In genomic region chr5:147436491-147436890, GRCm38 (mm10) we compare ENCODE assay signal across 20 mouse cellular contexts. TPM values are rescaled to one million over a fixed set of nuclear protein-coding genes. Genes with fewer than 3 reads are reported as not detected.
DNase-seq lines count a peak whose midpoint lies in the region; ATAC-seq and TF ChIP-seq lines count a peak whose summit lies in the region.
"Had no signal": no experiment of that assay in that cellular context is flagged by ENCODE, and none has a peak within 500 bp of the region (broad histone marks: within the 10 kb centered on the region; RNA-seq: fewer than 3 reads in every experiment).

No protein-coding gene starts in this region.

- no peak for DNase-seq in cerebellum, adult 2 months
- no peak for DNase-seq in heart, adult 9 months (ENCODE audit: low spot score in 2 of 2)
- DNase-seq in liver, result no peak
- no peak for DNase-seq in liver, embryonic 14.5 days (ENCODE audit: low read depth in 3 of 3, low spot score in 3 of 3)
- no peak for DNase-seq in right cerebral cortex, postnatal 25 days
- DNase-seq: adrenal gland, adult 2 months; cerebellum, adult 8-10 months; left cerebral cortex, postnatal 4 days; lung, adult 2 months; right cerebral cortex, adult 18-20 months; thymus, adult 2 months had no signal

- no peak for ATAC-seq in cerebellum, adult (ENCODE audit: insufficient number of reproducible peaks, low FRiP score, low TSS enrichment)
- no peak for ATAC-seq in heart, embryonic 13.5 days (ENCODE audit: extremely low read depth, insufficient number of reproducible peaks, low FRiP score, low TSS enrichment)
- ATAC-seq in liver, embryonic 12.5 days, result no peak
- ATAC-seq in liver, embryonic 14.5 days (ENCODE audit: insufficient read depth), result no peak
- ATAC-seq: CD4-positive, CD25-positive, alpha-beta regulatory T cell, adult 4 months; forebrain, embryonic 14.5 days had no signal

- no peaks in the 10 kb centered on the region for H3K27me3 ChIP-seq in cerebellum, adult 2 months (ENCODE audit: control insufficient read depth, insufficient read depth, low read length)
- H3K27me3 ChIP-seq in heart, embryonic 13.5 days (replicated peaks), result no peaks in the 10 kb centered on the region
- H3K27me3 ChIP-seq in liver, embryonic 12.5 days (replicated peaks), result no peaks in the 10 kb centered on the region
- H3K27me3 ChIP-seq in liver, embryonic 14.5 days (ENCODE audit: control insufficient read depth, insufficient read depth, low read length), result no peaks in the 10 kb centered on the region
- H3K27me3 ChIP-seq: midbrain, embryonic 12.5 days had no signal

- TF ChIP-seq POLR2A in cerebellum, adult 2 months (IDR thresholded peaks at IDR 0.05; ENCODE audit: borderline replicate concordance, insufficient read depth, low read length), result no peak

- H3K36me3 ChIP-seq in heart, embryonic 13.5 days, result peaks cover 18% of the 10 kb centered on the region
- H3K36me3 ChIP-seq in liver, embryonic 12.5 days, result peaks cover 51% of the 10 kb centered on the region
- H3K36me3 ChIP-seq in liver, embryonic 14.5 days (replicated peaks; ENCODE audit: control insufficient read depth, insufficient read depth, low read depth), result peaks cover 10% of the 10 kb centered on the region
- H3K36me3 ChIP-seq: midbrain, embryonic 12.5 days had no signal

- H3K9me3 ChIP-seq in heart, embryonic 13.5 days, result 0 out of 2 replicates have a peak, but pooled peaks cover 3% of the 10 kb centered on the region
- no peaks in the 10 kb centered on the region for H3K9me3 ChIP-seq in liver, embryonic 12.5 days (replicated peaks)
- no peaks in the 10 kb centered on the region for H3K9me3 ChIP-seq in liver, embryonic 14.5 days (ENCODE audit: control insufficient read depth, low read length)
- H3K9me3 ChIP-seq: G1E; midbrain, embryonic 12.5 days had no signal

- peak overlapping the region; percentile 81 for H3K27ac ChIP-seq in cerebellum, adult 2 months (ENCODE audit: insufficient read depth, low read length)
- H3K27ac ChIP-seq in heart, embryonic 13.5 days (replicated peaks), result 0 out of 2 replicates have a peak overlapping the region, but pooled peaks have one; percentile 15
- H3K27ac ChIP-seq in liver, embryonic 12.5 days, result peak overlapping the region; percentile 38; the same call in 1 of the 2 replicates
- peak overlapping the region; percentile 14; the same call in 1 of the 2 replicates for H3K27ac ChIP-seq in liver, embryonic 14.5 days
- H3K27ac ChIP-seq: midbrain, embryonic 12.5 days had no signal

- 25% methylated on average over 5 of the region's 5 CpGs for WGBS in cerebellum, adult 2 months
- WGBS in heart, embryonic 13.5 days, result 83% methylated on average over 5 of the region's 5 CpGs
- WGBS in liver, embryonic 12.5 days (ENCODE audit: insufficient replicate concordance), result 83% methylated on average over 5 of the region's 5 CpGs
- 74% methylated on average over 5 of the region's 5 CpGs for WGBS in liver, embryonic 14.5 days (ENCODE audit: insufficient replicate concordance)

- H3K9ac ChIP-seq in heart, embryonic 13.5 days, result 0 out of 2 replicates have a peak overlapping the region, but pooled peaks have one; percentile 37
- H3K9ac ChIP-seq in liver, embryonic 12.5 days, result no peak overlapping the region
- 0 out of 2 replicates have a peak overlapping the region, but pooled peaks have one; percentile 13 for H3K9ac ChIP-seq in liver, embryonic 14.5 days (replicated peaks)
- H3K9ac ChIP-seq: midbrain, embryonic 12.5 days had no signal

- H3K4me3 ChIP-seq in cerebellum, adult 2 months (replicated peaks; ENCODE audit: insufficient read depth, low read depth, low read length), result no peak overlapping the region
- no peak overlapping the region for H3K4me3 ChIP-seq in heart, embryonic 13.5 days
- H3K4me3 ChIP-seq in liver, embryonic 12.5 days, result no peak overlapping the region
- no peak overlapping the region for H3K4me3 ChIP-seq in liver, embryonic 14.5 days (ENCODE audit: insufficient read depth in 1 of 2, low read depth in 2 of 2, low read length in 2 of 2)
- H3K4me3 ChIP-seq: midbrain, embryonic 12.5 days; myocyte had no signal

- H3K4me2 ChIP-seq in heart, embryonic 13.5 days, result no peak overlapping the region
- H3K4me2 ChIP-seq in liver, embryonic 12.5 days, result peak overlapping the region; percentile 43
- H3K4me2 ChIP-seq in liver, embryonic 14.5 days (ENCODE audit: low read depth), result peak overlapping the region; percentile 41
- H3K4me2 ChIP-seq: heart, embryonic 11.5 days; midbrain, embryonic 12.5 days had no signal

- TF ChIP-seq CTCF in cerebellum, adult 2 months (IDR thresholded peaks at IDR 0.05; ENCODE audit: borderline replicate concordance, insufficient read depth, low read depth, low read length), result no peak
- TF ChIP-seq CTCF in liver, embryonic 14.5 days (IDR thresholded peaks at IDR 0.05; ENCODE audit: low read depth), result no peak

- TF ChIP-seq EP300 in liver, embryonic 14.5 days (IDR thresholded peaks at IDR 0.05; ENCODE audit: low read depth), result no peak

- H3K4me1 ChIP-seq in cerebellum, adult 2 months (ENCODE audit: control insufficient read depth, insufficient read depth, low read length), result peaks cover 34% of the 10 kb centered on the region
- peaks cover 76% of the 10 kb centered on the region for H3K4me1 ChIP-seq in heart, embryonic 13.5 days
- peaks cover 92% of the 10 kb centered on the region for H3K4me1 ChIP-seq in liver, embryonic 12.5 days
- H3K4me1 ChIP-seq in liver, embryonic 14.5 days (replicated peaks; ENCODE audit: control insufficient read depth in 2 of 2, insufficient read depth in 2 of 2, low read length in 1 of 2), result peaks cover 48 to 68% of the 10 kb centered on the region in 2 experiments

RNA-seq across cellular contexts. Expression of gene Pan3, which starts 6.5 kb away (rescaled TPM):
- polyA plus RNA-seq in cerebellum, adult 2 months (2012; rRNA removed), result 97.4 and 105 TPM in 2 replicates
- 41.6 and 44.3 TPM in 2 replicates for polyA plus RNA-seq in heart, embryonic 13.5 days (2015; fragmentation: Nextera tagmentation; extraction: Ambion mirVana)
- polyA plus RNA-seq in liver, embryonic 12.5 days (2016; fragmentation: Nextera tagmentation; extraction: Ambion mirVana), result 43.9 and 45.9 TPM in 2 replicates
- 11.5 and 17.2 TPM in 2 replicates for polyA plus RNA-seq in liver, embryonic 14.5 days (2012; rRNA removed)
- polyA plus RNA-seq in liver, embryonic 14.5 days (2014; fragmentation: Nextera tagmentation; extraction: Ambion mirVana), result 31.3 and 33.3 TPM in 2 replicates

RNA-seq across cellular contexts. Expression of gene Flt3, which starts 36.2 kb away (rescaled TPM):
- 24.8 and 25.3 TPM in 2 replicates for polyA plus RNA-seq in cerebellum, adult 2 months (2012; rRNA removed)
- 0.04 and 0.08 TPM in 2 replicates for polyA plus RNA-seq in heart, embryonic 13.5 days (2015; fragmentation: Nextera tagmentation; extraction: Ambion mirVana)
- 2.7 and 2.9 TPM in 2 replicates for polyA plus RNA-seq in liver, embryonic 12.5 days (2016; fragmentation: Nextera tagmentation; extraction: Ambion mirVana)
- 0.65 and 0.88 TPM in 2 replicates for polyA plus RNA-seq in liver, embryonic 14.5 days (2012; rRNA removed)
- 1.2 and 1.3 TPM in 2 replicates for polyA plus RNA-seq in liver, embryonic 14.5 days (2014; fragmentation: Nextera tagmentation; extraction: Ambion mirVana)
- polyA plus RNA-seq: G1E had no signal

Comparison
In these comparisons a context has a peak if more than half of its experiments do, and no peak if none do; other contexts are left out.
1. H3K27ac ChIP-seq: peak in every context shown above with its lines; median percentile 81 in cerebellum, adult 2 months; 38 in liver, embryonic 12.5 days; 15 in heart, embryonic 13.5 days; 14 in liver, embryonic 14.5 days.